Mouse (Mus musculus) heart, embryonic 14.5 days (tissue): ENCODE results near the gene Ftsj3. TPM values are rescaled to one million over a fixed set of nuclear protein-coding genes. Genes with fewer than 3 reads are reported as not detected.

Source experiments
- ATAC-seq: fragments of 200-750 bp; cut with Nextera tagmentation; 2 replicates; pipeline ENCODE4 v1.8.0; 2017; ENCODE audit warnings: low read depth, moderate TSS enrichment; ENCODE audit not compliant: insufficient number of reproducible peaks, insufficient read depth, low FRiP score
- H3K27ac ChIP-seq, 2 experiments: fragments of 200-500 bp in 1 of 2; fragments of 300-500 bp in 1 of 2; sonication (generic) in 1 of 2; replicated peaks in 1 of 2; 2 replicates each; pipeline ENCODE4 v1.5.1; 2012 to 2014; ENCODE audit warnings: low read depth in 2 of 2, low read length in 2 of 2, control low read depth in 1 of 2, mild to moderate bottlenecking in 1 of 2, mixed read lengths in 1 of 2; ENCODE audit not compliant: control insufficient read depth in 1 of 2, insufficient read depth in 1 of 2
- H3K27me3 ChIP-seq: fragments of 300-500 bp; sonication (generic); 2 replicates; pipeline ENCODE4 v1.6.1; 2014; ENCODE audit warnings: mild to moderate bottlenecking, low read length, control low read depth; ENCODE audit not compliant: control insufficient read depth, insufficient read depth
- H3K36me3 ChIP-seq: fragments of 300-500 bp; sonication (generic); 2 replicates; pipeline ENCODE4 v1.6.1; 2014; ENCODE audit warnings: mild to moderate bottlenecking, control low read depth, low read length, mixed read lengths; ENCODE audit not compliant: control insufficient read depth, insufficient read depth
- H3K4me1 ChIP-seq, 2 experiments: fragments of 200-500 bp in 1 of 2; fragments of 300-500 bp in 1 of 2; sonication (generic) in 1 of 2; 2 replicates each; pipeline ENCODE4 v1.6.1; 2012 to 2014; ENCODE audit warnings: low read length in 2 of 2, control low read depth in 1 of 2, mixed read lengths in 1 of 2; ENCODE audit not compliant: control insufficient read depth in 2 of 2, insufficient read depth in 2 of 2
- H3K4me2 ChIP-seq: fragments of 300-500 bp; sonication (generic); 2 replicates; pipeline ENCODE4 v1.6.1; 2014; ENCODE audit warnings: mild to moderate bottlenecking, low read length
- H3K4me3 ChIP-seq, 2 experiments: fragments of 200-500 bp in 1 of 2; fragments of 300-500 bp in 1 of 2; sonication (generic) in 1 of 2; 2 replicates each; pipeline ENCODE4 v1.5.1; 2012 to 2014; ENCODE audit warnings: low read length in 2 of 2, mild to moderate bottlenecking in 2 of 2, control low read depth in 1 of 2, low read depth in 1 of 2, moderate library complexity in 1 of 2; ENCODE audit not compliant: control insufficient read depth in 1 of 2, insufficient read depth in 1 of 2
- H3K9ac ChIP-seq: fragments of 300-500 bp; sonication (generic); 2 replicates; pipeline ENCODE4 v1.6.1; 2014; ENCODE audit warnings: mild to moderate bottlenecking, low read length
- H3K9me3 ChIP-seq: fragments of 300-500 bp; sonication (generic); 2 replicates; pipeline ENCODE4 v1.6.1; 2016; ENCODE audit warnings: low read length, control low read depth; ENCODE audit not compliant: control insufficient read depth
- WGBS: fragments of 180-500 bp; shearing (Covaris S2); extraction: QIAGEN DNeasy Blood & Tissue Kit; methylation state at CpG from one replicate; pipeline ENCODE4 v1.1.7; 2014; 5-methylcytosine and 5-hydroxymethylcytosine counted together
- polyA plus RNA-seq: library from polyadenylated mRNA; unstranded; fragments of >200 nt; fragmentation: Nextera tagmentation; extraction: Ambion mirVana; gene quantifications from 2 replicates; pipeline ENCODE4 v1.2.1, GENCODE M21; 2014

Gene Ftsj3
- polyA plus RNA-seq, 1 experiment from 2014 or later = 31.7 TPM

- Histone ChIP-seq H3K9me3 (no peaks in the 10 kb centered on the region), H3K4me3 (no peak overlapping the region), H3K36me3 (peaks cover 3% of the 10 kb centered on the region; the same call in 1 of the 2 replicates), H3K27ac (no peak overlapping the region), H3K9ac (no peak overlapping the region), H3K4me2 (peak overlapping the region; percentile 75), H3K4me1 (peaks cover 11 to 20% of the 10 kb centered on the region in 2 experiments), H3K27me3 (no peaks in the 10 kb centered on the region)
- ATAC-seq = no peak
- 96% methylated on average over 6 of the region's 6 CpGs for WGBS
Observed at GRCm38 (mm10) chr11:106273811-106274210, 17.9 kb upstream of the Ftsj3 start.

GRCm38 (mm10) chr11:106273311-106273684 lies 17.4 kb upstream of the Ftsj3 start:
- no peaks in the 10 kb centered on the region for H3K27me3 ChIP-seq
- 16% methylated on average over 16 of the region's 16 CpGs for WGBS
- peak overlapping the region; percentile 74 for H3K9ac ChIP-seq
- H3K4me2 ChIP-seq = peak overlapping the region; percentile 75
- H3K4me3 ChIP-seq = peak overlapping the region; percentile 71 to 97
- no peak for ATAC-seq
- peaks cover 11 to 25% of the 10 kb centered on the region in 2 experiments for H3K4me1 ChIP-seq
- H3K9me3 ChIP-seq = no peaks in the 10 kb centered on the region
- H3K36me3 ChIP-seq = peaks cover 3% of the 10 kb centered on the region; the same call in 1 of the 2 replicates
- peak overlapping the region; percentile 74 to 81 for H3K27ac ChIP-seq

GRCm38 (mm10) chr11:106272644-106273310 lies 16.9 kb upstream of the Ftsj3 start, which contains the start of gene Smarcd2:
Gene Smarcd2, minus strand, starts transcription at chr11:106272972.
- Histone ChIP-seq H3K9ac (peak within 1 kb of the TSS; percentile 98), H3K4me1 (peaks cover 11 to 29% of the 10 kb centered on the region in 2 experiments), H3K4me2 (peak within 1 kb of the TSS; percentile 75), H3K36me3 (peaks cover 3% of the 10 kb centered on the region; the same call in 1 of the 2 replicates), H3K4me3 (peak within 1 kb of the TSS; percentile 96 to 97), H3K9me3 (no peaks in the 10 kb centered on the region), H3K27ac (peak within 1 kb of the TSS; percentile 80 to 93), H3K27me3 (no peaks in the 10 kb centered on the region)
- under 1% methylated on average over 72 of the region's 72 CpGs for WGBS
- ATAC-seq = peak; percentile 95

- Histone ChIP-seq H3K9me3 (no peaks in the 10 kb centered on the region), H3K36me3 (peaks cover 11% of the 10 kb centered on the region), H3K4me1 (peaks cover 11 to 30% of the 10 kb centered on the region in 2 experiments), H3K27ac (peak overlapping the region; percentile 80 to 93), H3K4me3 (peak overlapping the region; percentile 96 to 97), H3K9ac (peak overlapping the region; percentile 98), H3K27me3 (no peaks in the 10 kb centered on the region), H3K4me2 (peak overlapping the region; percentile 75)
- WGBS = 1% methylated on average over 41 of the region's 41 CpGs
- peak; percentile 28; the same call in 1 of the 2 replicates for ATAC-seq
Observed at GRCm38 (mm10) chr11:106271794-106272643, 16.1 kb upstream of the Ftsj3 start.

GRCm38 (mm10) chr11:106271131-106271793 lies 15.4 kb upstream of the Ftsj3 start:
- no peak for ATAC-seq
- peak overlapping the region; percentile 75 for H3K4me2 ChIP-seq
- peaks cover 8 to 29% of the 10 kb centered on the region in 2 experiments for H3K4me1 ChIP-seq
- H3K9me3 ChIP-seq = no peaks in the 10 kb centered on the region
- peak overlapping the region; percentile 23 to 93; a peak in 3 of 4 replicates for H3K27ac ChIP-seq
- peak overlapping the region; percentile 96 to 97 for H3K4me3 ChIP-seq
- no peaks in the 10 kb centered on the region for H3K27me3 ChIP-seq
- peak overlapping the region; percentile 98 for H3K9ac ChIP-seq
- peaks cover 18% of the 10 kb centered on the region for H3K36me3 ChIP-seq
- WGBS = 32% methylated on average over 5 of the region's 5 CpGs

GRCm38 (mm10) chr11:106269060-106269431 lies 13.2 kb upstream of the Ftsj3 start:
- Histone ChIP-seq H3K27ac (no peak overlapping the region), H3K9ac (0 out of 2 replicates have a peak overlapping the region, but pooled peaks have one; percentile 8), H3K4me3 (no peak overlapping the region), H3K36me3 (peaks cover 40% of the 10 kb centered on the region), H3K9me3 (no peaks in the 10 kb centered on the region), H3K4me1 (peaks cover 5 to 22% of the 10 kb centered on the region in 2 experiments), H3K4me2 (no peak overlapping the region), H3K27me3 (no peaks in the 10 kb centered on the region)
- WGBS = 67% methylated on average over 3 of the region's 3 CpGs
- ATAC-seq = no peak
